Mouse (Mus musculus) G1E (cell line): ENCODE data around the gene Clock.

Experiments
- CTCF ChIP-seq: IDR thresholded peaks from 2 replicates; pipeline ENCODE4 v1.5.1; 2012; ENCODE audit warnings: low read depth, low read length, inconsistent platforms, mixed read lengths
- GATA1 ChIP-seq: IDR thresholded peaks from 2 replicates; pipeline ENCODE4 v1.6.1; 2012; ENCODE audit warnings: borderline replicate concordance, low read length, inconsistent platforms, mixed read lengths
- GATA2 ChIP-seq: IDR thresholded peaks from 2 replicates; pipeline ENCODE4 v1.6.1; 2012; ENCODE audit warnings: low read depth, low read length, inconsistent platforms, borderline replicate concordance

GRCm38 (mm10) chr5:76244430-76244829, 60.2 kb downstream of the Clock start:
- TF ChIP-seq CTCF: no peak
- no peak for TF ChIP-seq GATA1
- no peak for TF ChIP-seq GATA2
